Mouse (Mus musculus) neural tube, embryonic 10.5 days (tissue): ENCODE measurements around the gene Dnajc15.

Experiments
- DNase-seq: peaks from one replicate; pipeline ENCODE4 v3.0.0-alpha.2; 2017; ENCODE audit warnings: low spot score; ENCODE audit errors: extremely low spot score

Dnajc15 gene

DNA sequence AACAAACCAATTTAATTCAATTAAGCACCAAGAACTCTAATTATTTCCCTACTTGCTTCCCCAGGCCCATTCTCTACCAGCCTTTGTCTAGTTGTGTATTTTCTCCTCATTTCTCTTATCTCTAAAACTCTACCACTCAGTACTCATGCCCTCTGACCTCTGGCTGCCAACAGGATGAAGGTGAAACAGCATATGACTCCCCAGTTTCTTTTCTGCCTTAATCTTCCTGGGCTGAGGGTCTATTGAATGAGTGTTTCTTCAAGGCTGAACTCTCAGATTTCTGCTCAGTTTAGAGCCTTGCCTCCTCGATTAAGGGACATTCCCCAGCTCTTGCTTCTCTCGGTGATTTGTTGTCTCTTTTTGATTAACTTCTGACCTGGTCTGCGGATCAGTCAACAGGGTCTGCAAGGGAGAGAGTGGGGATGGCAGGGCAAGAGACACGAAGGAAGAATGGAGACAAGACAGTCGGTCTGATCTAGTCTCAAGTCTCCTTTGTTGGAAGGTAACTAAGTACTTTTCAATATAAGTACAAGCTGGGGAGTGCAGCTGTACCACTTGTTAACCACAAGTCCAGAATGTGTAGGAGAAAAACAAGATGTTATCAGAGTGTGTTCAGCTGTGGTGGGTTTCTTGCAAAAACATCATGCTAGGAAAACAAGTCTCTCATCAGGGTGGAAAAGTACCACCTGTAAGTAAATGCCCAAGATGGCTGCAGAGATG, 13.9 kb downstream of the Dnajc15 start:
- no peak for DNase-seq

DNA sequence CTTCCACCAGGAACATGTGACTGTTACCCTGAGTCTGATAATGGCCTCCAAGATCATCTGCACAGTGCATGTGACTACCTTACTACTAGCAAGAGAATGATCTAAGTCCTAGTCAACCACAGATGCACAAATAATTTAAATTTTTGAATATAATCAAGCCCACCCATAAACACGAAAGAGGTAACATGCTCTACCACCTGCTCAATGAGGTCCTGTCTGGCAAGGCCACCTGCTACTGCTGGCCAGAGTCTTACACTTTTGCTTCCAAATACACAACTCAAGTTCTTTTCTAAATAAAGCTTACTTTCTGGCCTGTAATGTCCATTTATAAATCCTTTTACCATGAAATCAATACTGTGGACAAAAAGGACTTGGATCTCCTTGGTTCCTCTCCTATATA, 15.0 kb downstream of the Dnajc15 start:
- DNase-seq = no peak

- no peak for DNase-seq
Observed at GRCm38 (mm10) chr14:77853951-77854350, 21.0 kb downstream of the Dnajc15 start.

DNA sequence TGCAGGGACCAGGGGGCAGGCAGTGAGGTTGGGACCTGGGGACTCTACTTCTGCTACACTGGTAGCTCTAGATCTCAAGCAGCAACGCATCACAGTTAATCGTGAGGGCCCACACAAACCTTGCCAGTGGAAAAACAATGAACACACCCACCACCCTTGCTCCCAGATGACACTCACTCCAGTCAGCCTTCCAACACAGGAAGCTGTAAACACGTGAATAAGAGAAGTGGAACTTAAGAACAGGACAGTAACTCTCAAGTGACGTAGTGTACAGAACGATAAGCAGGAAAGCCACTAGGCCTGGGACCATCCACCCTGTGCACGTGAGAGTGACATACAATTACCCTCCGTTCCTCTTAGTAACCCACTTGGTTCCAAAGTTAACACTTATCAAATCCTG, 25.1 kb downstream of the Dnajc15 start:
- no peak for DNase-seq

GRCm38 (mm10) chr14:77848349-77848748, 26.6 kb downstream of the Dnajc15 start:
- no peak for DNase-seq

GRCm38 (mm10) chr14:77846206-77846605, 28.7 kb downstream of the Dnajc15 start:
- no peak for DNase-seq

- no peak for DNase-seq
Observed at GRCm38 (mm10) chr14:77845479-77845878, 29.4 kb downstream of the Dnajc15 start.

DNA sequence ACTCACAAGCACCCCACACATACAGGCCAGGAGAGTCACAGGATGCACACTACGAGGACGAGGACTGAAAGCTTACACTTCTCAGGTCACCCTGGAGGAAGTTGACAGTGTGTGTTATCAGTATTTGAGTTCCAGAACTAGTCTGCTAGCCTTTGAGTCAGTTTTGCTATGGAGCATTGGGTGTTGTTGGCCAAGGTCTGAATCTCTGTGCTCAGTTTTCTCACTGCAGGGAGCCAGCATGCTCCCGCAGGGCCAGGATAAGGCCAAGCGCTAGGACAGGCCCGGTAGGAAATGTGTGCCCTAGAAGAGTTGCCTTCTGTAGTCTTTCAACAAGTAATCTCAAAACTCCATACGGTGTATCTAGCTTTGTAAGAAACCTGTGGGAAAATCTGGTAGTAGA, 34.4 kb downstream of the Dnajc15 start:
- no peak for DNase-seq

DNA sequence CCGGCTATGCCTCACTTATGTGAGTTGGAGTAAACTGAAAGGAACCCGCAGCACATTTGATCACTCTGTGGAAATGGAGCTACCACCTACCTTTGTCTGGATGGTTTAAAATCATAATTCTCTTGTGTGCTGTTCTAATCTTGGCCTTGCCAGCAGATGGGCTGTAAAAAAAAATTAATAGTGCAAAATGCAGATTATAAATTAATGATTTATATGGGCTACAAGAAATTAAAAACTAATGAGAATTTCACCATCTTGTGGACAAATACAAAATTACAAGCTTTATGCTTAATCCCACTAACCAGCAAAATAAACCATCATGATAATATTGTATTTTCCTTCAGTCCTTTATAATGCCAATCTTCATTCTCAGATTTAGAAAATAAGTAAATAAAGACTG, 34.8 kb downstream of the Dnajc15 start:
- no peak for DNase-seq

DNA sequence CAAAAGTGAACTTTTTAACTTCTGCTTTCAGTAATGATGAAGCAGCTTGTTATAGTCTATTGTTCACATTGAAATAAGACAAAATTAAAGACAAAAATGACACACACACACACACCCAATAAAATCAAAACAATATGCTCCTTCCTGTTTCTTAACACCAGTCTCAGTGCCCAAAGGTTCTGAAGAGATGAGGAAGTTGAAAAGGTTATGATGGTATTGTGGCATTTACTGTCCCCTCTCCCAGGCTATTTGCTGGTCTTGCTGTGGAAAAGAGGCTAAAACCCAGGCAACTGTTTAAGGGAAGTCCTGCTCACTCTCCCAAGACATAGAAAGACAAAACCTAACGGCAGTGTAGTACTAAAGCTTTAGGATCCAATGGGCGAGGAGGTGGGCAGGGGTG, 38.1 kb downstream of the Dnajc15 start:
- DNase-seq = no peak

DNA sequence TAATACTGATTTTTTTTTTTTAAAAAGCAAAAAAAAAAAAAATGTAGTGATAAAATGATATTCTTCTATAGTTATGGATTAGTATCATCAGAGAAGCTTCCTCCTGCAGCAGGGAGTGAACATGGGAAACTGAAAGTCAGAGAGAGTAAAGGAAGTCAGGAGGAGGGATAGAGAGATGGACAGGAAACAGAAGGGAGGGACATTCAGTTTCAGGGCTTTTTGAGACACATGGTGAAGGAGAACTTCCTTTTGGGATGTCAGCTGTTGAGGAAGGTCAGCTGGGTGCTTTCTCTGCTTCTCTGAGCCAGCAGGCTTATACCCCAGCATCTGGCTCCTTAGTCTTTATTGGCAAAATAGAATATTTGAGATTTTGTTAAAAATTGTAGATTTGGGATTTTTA, 42.6 kb downstream of the Dnajc15 start:
- DNase-seq = no peak

GRCm38 (mm10) chr14:77831936-77832335, 43.0 kb downstream of the Dnajc15 start:
- DNase-seq = no peak

DNA sequence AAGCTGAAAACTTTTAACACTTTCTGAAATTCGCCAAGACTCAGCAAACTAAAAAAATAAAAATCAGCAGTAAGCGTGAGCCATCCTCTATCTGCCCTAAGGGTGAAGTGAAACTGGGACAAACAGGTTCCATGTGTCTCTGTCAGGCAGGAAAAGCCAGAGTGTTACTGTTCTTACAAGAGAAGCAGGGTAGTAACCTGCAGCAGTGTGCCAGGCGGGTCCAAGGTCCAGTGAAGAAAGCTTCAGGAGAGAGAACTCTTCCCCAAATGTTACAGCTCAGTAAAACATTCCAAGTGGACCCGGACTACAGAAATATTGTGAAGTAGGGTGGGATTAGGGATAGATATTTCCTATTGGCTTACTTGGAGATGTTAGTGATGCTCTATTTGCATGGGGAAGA, 45.3 kb downstream of the Dnajc15 start:
- no peak for DNase-seq

DNA sequence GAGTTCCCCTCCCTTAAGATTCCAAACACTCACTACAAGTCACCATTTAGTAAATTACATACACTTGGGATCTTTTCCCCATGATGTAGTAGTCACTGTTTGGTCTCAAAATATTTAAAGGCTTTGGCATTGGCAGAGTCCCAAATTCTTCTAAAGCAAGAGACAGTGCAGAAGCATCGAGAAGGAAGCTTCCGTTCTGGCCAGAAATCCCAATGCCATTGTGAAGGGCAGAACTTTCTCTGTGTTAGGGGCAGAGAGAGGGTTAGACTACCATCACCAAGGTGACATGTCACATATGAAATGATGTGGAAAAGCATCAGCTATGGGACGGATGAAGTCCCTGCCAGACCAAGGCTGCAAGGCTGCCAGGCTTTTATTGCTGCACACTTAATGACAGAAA, 49.0 kb downstream of the Dnajc15 start:
- no peak for DNase-seq

- no peak for DNase-seq
Observed at GRCm38 (mm10) chr14:77825121-77825520, 49.8 kb downstream of the Dnajc15 start.

DNA sequence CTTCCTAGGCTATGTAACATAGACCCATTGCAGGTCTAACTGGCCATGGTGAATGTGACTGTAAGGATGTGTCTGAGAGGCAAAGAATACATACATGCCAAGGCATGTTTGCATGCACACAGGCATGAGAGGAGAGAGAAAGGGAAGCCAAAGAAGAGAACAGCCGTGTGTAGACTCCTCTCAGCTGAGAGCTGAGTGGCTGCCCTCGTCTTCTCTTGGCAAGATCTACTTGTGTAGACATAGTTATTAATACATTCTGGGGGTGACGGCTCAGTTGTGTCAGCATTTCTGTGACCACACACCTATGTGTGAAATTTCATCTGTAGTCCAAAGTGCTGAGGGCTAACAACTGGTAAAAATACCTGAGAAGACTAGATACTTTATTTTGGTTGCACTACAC, 55.1 kb downstream of the Dnajc15 start:
- DNase-seq = no peak

DNA sequence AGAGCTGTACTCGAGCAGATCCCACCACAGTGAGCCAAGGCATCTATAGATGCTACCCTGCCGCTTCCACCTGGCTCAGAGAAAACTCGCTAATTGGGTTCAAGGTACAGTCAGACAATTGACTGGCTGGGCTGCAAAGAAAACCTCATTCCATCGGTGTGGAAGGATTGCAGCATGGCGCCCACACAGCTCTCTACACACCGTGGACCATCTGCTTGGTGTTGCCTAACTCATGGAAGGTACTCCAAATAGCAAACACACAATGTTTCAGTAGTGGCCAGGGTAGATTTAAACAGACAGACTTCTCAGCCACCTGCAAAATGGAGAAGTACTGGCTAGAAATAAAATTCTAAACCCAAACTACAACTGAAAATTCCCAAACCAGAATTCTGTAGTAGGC, 57.4 kb downstream of the Dnajc15 start:
- no peak for DNase-seq

GRCm38 (mm10) chr14:77814935-77815334, 60.0 kb downstream of the Dnajc15 start:
- DNase-seq = no peak

- DNase-seq = no peak
Observed at GRCm38 (mm10) chr14:77812890-77813289, 62.0 kb downstream of the Dnajc15 start.

- DNase-seq = no peak
Observed at GRCm38 (mm10) chr14:77811466-77811865, 63.5 kb downstream of the Dnajc15 start.

- no peak for DNase-seq
Observed at GRCm38 (mm10) chr14:77807836-77808235, 67.1 kb downstream of the Dnajc15 start.

GRCm38 (mm10) chr14:77806345-77806744, 68.6 kb downstream of the Dnajc15 start:
- DNase-seq = no peak

DNA sequence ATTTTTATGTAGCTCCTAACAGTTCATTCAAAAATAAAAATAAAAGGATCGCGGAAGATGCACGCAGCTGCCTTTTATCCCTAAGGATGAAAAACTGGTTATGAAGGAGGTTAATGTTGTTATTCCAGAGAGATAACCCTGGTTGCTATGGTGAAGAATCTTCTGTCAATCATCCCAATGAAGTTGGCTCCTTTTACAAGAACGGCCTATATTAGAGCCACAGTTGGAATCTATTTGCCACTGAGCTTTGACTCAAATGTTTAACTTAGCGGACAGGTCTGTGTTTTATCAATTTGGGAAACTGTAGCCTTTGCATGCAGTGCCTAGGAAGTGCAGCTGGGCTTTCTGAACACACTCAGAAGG, 72.7 kb downstream of the Dnajc15 start:
- no peak for DNase-seq
